Mouse (Mus musculus) cerebellum, adult 11 months (tissue): Measurements from ENCODE around the gene Mfsd14b.

Source experiments
- DNase-seq: peaks from one replicate; pipeline ENCODE4 v3.0.0; 2022

Mfsd14b gene

GRCm38 (mm10) chr13:65112459-65113110 is at the start of gene Mfsd14b:
TSS of gene Mfsd14b (minus strand) at chr13:65112975.
- DNase-seq = peak; percentile 83

- DNase-seq = no peak
These were observed 37.2 kb upstream of the Mfsd14b start, which contains the start of gene Olfr466 for GRCm38 (mm10) chr13:65149940-65150339. TSS of gene Olfr466 (plus strand) at chr13:65150240.

GRCm38 (mm10) chr13:65137789-65138188 is 25.0 kb upstream of the Mfsd14b start, which contains the start of gene Olfr465-ps1:
TSS of gene Olfr465-ps1 (plus strand) at chr13:65138089.
- no peak for DNase-seq

- no peak for DNase-seq
These were observed 14.5 kb upstream of the Mfsd14b start for GRCm38 (mm10) chr13:65127063-65127847.

- no peak for DNase-seq
These were observed 9.3 kb upstream of the Mfsd14b start for GRCm38 (mm10) chr13:65122111-65122510.

DNA sequence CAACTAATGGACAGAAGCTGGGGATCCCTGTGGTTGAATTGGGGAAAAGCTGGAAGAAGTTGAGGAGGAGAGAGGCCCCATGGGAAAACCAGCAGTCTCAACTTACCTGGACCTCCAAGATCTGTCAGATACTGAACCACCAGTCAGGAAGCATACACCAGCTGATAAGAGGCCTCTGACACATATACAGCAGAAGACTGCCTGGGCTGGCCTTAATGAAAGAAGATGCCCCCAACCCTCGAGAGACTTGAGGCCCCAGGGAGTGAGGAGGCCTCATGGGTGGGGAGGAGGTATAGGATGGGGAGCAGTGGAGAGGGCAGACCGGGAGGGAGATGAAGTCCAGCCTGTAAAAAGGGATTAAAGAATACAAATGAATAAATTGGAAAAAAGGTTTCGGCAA is 8.2 kb upstream of the Mfsd14b start:
- DNase-seq = no peak

DNA sequence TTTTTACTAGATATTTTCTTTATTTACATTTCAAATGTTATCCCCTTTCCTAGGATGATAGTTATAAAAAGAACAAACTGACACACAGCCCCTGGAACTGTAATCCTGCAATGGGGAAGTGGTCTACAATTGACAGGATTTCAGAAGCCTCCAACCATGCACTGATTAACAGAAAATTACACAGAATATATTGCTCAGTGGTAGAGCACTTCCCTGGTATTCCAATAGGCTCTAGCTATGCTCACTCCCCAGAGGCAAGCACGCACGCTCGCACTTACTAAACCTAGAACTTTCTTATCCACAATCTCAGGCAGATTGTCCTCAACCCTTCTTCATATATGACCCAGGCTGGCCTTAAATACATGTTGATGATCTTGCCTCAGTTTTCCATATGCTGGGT is 464 bp upstream of the Mfsd14b start:
- DNase-seq = no peak

GRCm38 (mm10) chr13:65111961-65112360 is 814 bp downstream of the Mfsd14b start:
- no peak for DNase-seq

- no peak for DNase-seq
These were observed 11.5 kb downstream of the Mfsd14b start for GRCm38 (mm10) chr13:65101232-65101631.

DNA sequence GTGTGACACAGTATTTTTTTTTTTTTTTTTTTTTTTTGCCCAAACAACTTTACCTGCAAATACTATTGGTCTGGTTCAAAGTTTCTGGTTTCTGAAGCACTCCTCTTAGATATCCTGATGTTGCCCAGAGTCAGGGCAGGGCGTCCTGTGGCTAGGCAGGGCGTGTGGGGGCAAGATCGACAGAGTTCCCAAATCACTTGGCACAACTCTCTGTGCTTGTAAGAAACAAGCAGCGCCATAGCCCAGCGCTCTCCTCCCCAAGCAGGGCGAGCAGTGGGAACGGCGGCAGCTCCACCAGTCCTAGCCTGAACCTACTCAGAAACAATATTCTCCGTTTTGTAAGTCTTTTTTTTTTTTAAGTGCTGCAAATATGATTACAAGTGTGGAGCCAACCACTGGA is 12.1 kb downstream of the Mfsd14b start:
- DNase-seq = no peak

DNA sequence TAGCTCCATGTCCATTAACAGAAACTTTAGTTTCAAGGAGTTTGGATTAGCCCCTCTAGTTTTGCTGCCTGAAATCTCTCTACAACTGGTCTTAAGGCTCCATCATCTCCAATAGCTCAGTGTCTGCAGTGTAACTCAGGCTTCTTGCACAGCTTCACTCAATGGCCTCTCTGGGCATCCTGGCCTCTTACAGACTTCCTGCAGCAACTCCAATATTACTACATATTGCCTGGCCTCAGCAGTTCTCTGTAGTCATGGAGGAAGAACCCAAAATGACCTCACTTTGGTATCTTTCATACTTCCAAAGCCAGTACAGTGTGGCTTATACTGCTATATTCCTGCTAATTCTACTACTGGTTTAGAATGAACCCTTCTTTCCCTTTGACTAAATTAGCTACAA is 15.8 kb downstream of the Mfsd14b start:
- DNase-seq = no peak

GRCm38 (mm10) chr13:65095923-65096322 is 16.9 kb downstream of the Mfsd14b start:
- DNase-seq = no peak

DNA sequence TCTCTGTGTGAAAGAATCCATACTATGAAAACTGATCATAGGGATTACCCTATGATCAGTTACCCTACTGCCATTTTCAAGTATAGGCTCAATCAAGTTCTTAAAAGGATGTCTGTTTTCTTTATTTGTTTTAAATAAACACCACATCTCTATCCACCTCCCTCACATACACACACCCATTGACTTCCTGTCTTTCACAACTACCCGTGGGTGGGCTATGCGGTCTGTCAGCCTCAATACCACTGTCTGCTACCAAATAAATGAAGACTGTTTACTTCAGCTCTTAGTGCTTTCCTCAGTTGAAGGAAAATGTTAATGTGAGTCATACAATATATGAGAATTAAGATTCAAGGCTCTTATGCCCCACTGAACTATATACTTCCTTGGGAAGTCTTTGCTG is 42.8 kb downstream of the Mfsd14b start:
- no peak for DNase-seq

DNA sequence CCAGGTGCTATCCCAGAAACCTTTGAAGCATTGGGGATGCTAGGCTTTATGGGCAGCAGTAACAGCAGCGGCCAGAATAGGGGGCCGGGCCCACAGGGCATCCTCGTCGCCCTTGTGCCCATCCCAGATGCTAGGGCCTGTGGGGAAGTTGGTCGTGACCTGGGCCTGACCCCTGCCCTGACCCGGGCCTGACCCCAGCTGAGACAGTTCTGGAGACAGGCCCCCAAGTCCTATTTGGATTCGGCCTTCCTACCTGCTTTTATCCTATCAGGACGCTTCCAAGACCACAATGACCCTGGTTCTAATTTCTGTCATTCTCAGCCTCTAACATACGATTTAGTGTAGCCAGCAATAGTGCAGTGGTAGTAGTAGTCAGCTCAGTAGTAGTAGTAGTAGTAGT is 60.1 kb downstream of the Mfsd14b start, which contains the start of gene Prss47:
Prss47 (minus strand) TSS at position 101 of the 400 bp plus-strand sequence.
- DNase-seq = no peak

DNA sequence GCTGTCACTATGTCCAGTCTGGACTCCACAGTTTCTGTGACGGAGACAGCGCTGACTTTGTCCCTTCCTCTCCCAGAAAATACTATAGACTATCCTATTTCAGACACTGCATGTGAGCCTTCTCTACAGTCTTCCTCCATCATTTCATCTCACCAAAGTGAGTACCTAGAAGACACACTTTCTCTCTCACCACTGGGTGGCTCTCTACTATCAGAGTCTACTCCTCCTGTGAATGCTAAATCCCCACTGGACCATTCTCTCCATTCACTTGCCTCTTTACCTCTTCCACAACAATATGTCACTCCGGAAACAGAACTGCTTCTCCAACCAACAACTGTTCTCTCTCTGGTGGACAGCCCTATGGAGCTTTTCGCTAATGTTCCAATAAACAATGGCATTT is 77.7 kb downstream of the Mfsd14b start:
- no peak for DNase-seq

- DNase-seq = no peak
These were observed 80.0 kb downstream of the Mfsd14b start, which contains the start of gene Spata31d1c for GRCm38 (mm10) chr13:65032758-65033157. TSS of gene Spata31d1c (plus strand) at chr13:65033058.
